Mouse (Mus musculus) adrenal gland, postnatal 25 days (tissue): ENCODE data around the gene Slc12a8. TPM values are rescaled to one million over a fixed set of nuclear protein-coding genes. Genes with fewer than 3 reads are reported as not detected.
A peak's percentile ranks its signal among the peaks of the same experiment; 100 is the strongest.

Source experiments
- DNase-seq: peaks from one replicate; pipeline ENCODE4 v3.0.0; 2021; ENCODE audit warnings: mixed read lengths
- total RNA-seq: library from RNA; stranded (reverse); gene quantifications from 2 replicates; pipeline ENCODE4 v1.2.3, GENCODE M21; 2021

Slc12a8 gene
- total RNA-seq, 1 experiment from 2014 or later = 0.70 TPM

- DNase-seq = no peak
Measured at GRCm38 (mm10) chr16:33612056-33612770, 95.1 kb downstream of the Slc12a8 start.

- no peak for DNase-seq
Measured at GRCm38 (mm10) chr16:33615986-33616385, 98.9 kb downstream of the Slc12a8 start.

GRCm38 (mm10) chr16:33621836-33622235 lies 104.7 kb downstream of the Slc12a8 start:
- DNase-seq = no peak

DNA sequence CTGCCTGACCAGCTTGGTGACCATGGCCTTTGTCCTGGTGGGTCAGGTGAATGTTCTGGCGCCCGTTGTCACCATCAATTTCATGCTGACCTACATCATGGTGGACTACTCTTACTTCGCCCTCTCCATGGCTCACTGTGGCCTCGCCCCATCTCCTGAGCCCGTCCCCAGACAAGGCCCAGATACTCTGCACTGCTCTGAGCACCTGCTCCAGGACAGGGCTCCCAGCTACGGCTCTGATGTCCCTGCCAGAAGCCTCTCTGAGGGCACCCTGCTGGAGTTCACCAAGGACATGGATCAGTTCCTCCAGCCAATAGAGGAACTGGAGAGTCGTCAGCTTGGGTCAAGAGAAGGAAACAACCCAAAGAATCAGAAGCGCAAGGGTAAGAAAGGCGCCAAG lies 107.5 kb downstream of the Slc12a8 start:
- DNase-seq = no peak

DNA sequence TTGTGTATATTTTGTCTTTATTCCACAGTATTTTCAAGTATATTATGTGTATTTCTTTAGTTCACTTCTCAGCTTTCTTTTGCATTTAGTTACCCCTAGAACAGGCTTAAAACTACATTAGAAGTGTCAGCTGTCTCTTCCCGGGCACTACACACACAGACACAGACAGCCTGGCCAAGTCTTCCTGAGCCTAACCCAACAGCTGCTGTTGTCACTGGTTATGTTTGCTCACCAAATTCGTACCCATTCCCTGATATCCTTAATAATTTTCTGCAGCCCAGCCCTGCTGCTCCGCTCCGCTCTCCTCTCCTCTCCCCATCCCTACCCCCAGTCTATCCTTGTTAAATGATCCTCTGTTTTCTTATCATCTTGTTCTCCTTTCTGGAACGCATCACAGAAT lies 112.4 kb downstream of the Slc12a8 start:
- DNase-seq = no peak

DNA sequence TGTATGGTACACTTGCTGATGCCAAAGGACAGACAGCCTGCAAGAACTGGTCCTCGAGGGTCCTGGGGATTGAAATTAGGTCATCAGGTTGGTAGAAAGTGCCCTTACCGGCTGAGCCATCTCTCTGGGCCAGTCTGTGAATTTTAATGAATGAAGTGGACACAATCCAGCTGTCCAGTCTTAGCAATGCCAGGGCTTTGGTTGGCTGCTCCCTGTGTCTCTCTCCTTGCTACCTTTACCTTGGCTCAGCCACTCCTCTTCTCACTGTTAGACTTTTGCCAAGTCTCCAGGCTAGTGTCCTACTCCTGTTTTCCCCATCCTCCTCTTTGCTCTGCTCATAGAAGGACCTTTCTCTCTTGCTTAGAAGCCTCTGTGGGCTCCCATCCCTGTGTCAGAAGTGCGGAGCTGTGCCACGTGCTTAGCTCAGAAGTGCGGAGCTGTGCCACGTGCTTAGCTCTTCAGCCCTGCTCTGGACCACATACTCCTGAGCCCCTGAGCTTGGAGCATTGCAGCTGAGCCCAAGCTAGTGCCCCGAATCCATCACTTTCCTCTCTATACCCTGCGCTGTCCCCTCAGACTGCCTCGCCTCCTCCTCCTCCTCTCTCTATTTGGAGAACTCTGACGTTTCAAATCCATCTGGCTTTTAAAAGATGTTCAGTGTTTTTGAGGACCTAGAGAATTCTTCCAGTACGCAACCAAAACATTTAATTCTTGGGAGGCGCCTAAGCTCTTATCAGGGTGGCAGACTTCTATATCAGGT lies 118.9 kb downstream of the Slc12a8 start:
- no peak for DNase-seq

DNA sequence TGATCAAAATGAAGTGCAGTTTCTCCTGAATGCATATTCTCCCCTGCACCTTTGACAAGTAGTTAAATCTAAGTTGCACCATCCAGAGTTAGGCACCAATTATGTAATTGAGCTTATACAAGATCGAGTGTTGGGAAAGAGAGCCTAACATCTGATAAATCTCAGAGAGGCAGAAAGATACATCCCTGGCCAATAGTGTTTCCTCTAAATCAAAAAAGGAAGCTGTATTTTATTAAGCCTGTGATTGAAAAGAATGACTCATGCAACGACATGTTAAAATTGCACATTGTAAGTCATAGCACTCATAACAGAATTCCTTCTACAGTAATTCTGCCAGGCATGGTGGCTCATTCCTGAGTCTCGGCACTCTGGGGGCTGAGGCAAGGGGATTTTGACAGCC lies 124.7 kb downstream of the Slc12a8 start:
- no peak for DNase-seq

DNA sequence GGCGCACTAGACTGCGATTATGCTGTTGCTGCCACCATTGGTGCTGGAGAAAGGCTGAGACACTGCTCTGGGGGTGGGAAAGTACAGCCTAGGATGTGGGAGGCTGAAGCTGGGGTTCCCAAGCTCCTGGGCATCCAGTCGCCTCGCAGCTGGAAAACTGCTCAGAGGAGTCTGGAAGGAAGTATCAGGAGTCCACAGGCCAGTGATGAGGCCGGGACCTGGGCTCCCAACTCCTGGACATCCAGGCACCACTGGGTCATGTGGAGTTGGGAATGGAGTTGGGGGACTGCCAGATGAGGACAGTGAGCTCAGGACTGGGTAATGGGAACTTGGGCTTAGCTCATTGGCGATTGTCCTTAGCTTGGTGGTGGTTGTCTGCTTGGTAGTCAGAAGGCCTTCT lies 136.0 kb downstream of the Slc12a8 start:
- no peak for DNase-seq

GRCm38 (mm10) chr16:33655443-33655842 lies 138.3 kb downstream of the Slc12a8 start:
- DNase-seq = no peak

DNA sequence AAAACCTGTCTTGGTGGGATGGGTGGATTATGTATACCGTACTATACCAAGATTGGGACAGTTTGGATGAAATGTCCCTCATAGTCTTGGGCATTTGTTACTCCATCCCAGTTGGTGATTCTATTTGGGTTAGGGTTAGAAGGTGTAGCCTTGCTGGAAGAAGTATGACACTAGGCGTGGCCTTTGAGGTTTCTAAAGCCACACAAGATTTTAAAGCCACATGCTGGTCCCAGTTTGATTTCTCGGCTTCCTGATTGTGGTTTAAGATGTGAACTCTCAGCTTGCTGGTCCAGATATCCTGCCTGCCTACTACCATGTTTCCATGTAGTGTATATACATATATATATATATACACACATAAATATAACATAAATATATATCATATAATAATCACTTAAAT lies 140.1 kb downstream of the Slc12a8 start:
- DNase-seq = no peak

DNA sequence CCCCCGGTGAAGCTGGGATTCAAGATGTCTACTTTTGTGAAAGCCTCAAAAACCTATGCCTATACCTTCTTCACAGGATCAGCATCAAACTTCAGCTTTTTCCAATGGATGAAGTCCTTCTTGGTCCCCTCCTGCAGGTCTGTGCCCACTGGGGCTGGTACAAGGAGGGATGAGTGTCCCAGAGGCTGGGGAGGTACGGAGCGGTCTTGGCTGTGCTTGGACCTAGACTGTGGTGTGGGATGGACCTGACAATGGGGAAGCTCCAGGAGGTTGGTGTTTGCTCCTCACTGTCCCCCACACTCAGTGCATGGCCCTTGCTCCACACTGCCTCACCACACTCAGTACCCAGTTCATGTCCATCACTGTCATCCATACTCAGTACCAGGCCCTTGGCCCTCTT lies 141.0 kb downstream of the Slc12a8 start:
- DNase-seq = no peak

GRCm38 (mm10) chr16:33659521-33659920 lies 142.4 kb downstream of the Slc12a8 start:
- no peak for DNase-seq

DNA sequence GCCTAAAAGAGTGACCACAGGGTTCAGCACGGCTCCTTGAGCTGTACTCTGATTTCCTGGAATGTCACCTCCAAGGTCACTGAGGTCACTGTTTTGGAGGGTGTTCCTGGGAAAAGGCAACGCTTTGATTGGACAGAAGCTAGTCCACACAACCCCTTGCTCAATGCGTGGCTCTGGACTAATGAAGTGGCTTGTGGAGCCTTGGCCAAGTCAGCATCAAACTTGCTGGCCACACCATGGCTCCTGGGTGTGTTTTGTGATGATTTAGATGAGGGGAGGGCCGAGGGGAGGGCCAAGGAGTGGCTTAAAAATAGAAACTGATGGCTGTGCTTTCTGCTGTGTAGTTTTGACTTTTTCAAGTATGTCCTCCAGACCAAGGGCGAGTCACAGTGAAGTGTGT lies 143.0 kb downstream of the Slc12a8 start:
- DNase-seq = no peak

DNA sequence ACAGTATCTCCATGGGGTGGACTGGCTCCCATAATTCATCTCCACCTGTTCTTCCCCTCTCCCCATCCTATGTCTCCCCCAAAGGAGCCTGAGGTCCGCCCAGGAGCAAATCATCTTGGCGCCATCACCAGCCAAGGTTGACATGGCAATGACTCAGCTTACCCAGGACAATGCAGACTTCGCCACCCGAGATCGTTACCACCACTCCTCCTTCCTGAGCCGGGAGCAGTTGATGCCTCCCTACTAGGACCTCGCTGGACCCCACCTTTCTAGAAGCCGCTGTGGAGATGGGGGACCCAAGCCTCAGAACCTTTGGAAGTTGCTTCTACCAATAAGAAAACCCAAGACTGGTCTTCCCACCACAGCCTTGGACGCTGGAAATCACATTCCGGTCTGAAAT lies 145.7 kb downstream of the Slc12a8 start:
- no peak for DNase-seq

DNA sequence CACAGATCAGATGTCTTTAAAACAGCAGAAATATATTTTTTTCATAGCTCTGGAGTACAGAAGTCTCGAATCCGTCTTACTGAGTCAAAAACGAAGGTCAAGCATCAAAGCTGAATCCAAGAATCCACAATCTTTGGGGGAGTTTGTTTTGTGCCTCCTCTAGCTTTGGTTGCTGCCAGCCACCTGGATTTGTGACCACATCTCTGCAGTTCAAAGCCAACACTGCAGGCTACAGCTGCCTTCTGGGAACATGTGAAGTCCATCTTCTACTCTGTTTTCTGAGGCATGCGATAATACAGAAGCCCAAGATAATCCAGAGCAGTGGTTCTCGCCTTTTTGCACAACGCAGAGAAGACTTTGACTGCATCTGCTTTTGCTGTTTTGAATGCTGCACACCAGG lies 149.1 kb downstream of the Slc12a8 start:
- DNase-seq = no peak

DNA sequence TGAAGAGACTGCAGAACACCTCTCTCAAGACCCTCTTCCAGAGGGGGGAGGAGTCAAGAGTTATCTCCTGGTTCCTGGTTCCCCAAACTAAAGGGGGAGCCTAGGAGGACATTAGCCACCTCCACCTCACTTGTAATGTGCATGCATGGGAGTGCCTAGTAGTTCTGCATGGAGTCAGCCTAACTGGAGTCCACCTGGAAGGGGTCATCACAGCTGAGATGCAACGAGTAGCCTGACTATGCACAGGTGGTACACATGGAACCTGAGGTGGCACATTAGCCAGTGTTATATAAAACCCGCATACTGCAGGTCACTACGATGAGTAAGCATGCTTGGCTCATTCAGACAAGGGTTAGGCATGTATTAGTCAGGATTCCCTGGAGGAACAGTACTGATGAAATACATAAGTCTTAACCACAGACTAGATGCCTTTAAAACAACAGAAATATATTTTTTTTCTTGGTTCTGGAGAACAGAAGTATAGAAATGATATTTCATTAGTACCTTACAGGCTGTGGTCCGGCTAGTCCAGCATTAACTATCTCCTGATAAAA lies 149.9 kb downstream of the Slc12a8 start:
- no peak for DNase-seq

- no peak for DNase-seq
Measured at GRCm38 (mm10) chr16:33668448-33668847, 151.3 kb downstream of the Slc12a8 start.

DNA sequence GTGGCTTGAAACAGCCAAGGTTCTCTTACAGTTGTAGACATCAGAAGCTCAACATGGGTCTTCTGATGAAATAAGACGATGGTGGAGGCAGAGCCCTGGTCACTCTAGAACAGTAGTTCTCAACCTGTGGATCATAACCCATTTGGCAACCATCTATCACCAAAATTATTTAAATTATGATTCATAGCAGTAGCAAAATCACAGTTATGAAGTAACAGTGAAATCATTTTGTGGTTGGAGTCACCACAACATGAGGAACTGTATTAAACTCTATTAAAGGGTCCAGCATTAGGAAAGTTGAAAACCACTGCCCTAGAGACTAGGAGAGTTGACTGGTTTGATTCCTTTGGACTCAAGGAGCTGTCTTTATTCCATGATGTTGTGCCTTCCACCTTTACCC lies 151.9 kb downstream of the Slc12a8 start:
- DNase-seq = no peak

- no peak for DNase-seq
Measured at GRCm38 (mm10) chr16:33670340-33670739, 153.2 kb downstream of the Slc12a8 start.

GRCm38 (mm10) chr16:33670933-33671332 lies 153.8 kb downstream of the Slc12a8 start:
- no peak for DNase-seq

DNA sequence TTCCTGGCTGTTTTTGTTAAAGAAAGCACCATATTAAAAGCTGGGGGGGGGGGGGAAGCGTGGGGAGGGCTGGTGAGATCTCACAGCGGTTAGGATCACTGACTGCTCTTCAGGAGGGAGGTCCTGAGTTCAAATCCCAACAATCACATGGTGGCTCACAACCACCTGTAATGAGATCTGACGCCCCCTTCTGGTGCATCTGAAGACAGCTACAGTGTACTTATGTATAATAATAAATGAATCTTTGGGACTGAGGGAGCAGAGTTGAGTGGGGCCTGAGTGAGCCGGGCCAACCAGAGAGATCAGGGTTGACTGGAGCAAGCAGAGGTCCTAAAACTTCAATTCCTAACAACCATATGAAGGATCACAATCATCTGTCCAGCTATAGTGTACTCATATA lies 155.1 kb downstream of the Slc12a8 start:
- DNase-seq = no peak

GRCm38 (mm10) chr16:33672643-33673042 lies 155.5 kb downstream of the Slc12a8 start:
- no peak for DNase-seq

DNA sequence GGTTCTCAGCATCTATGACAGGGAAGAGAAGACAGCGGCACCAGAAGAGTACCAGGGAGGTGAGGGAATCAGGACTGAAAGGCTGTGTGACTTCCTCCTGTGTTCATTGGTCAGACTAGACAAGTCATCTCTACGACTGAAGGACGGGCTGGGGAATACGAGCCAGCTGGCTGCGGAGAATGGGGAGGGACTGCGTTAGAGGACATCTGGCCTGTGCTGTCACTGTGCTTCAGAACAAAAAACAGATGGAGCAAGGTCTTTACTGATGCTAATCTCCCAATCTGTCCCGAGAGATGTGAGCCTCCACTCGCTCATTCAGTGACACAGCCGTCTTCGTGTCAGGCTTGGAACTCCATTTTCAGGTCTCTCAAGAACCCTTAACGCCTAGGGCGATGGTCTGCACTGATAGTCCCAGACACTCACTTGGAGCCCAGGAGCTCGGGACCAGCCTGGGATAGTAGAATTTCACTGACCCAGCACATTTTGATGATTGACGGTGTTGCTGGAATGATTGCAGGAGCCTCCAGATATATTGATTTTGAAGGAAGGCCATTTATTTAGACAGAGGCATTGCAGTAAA lies 156.5 kb downstream of the Slc12a8 start:
- DNase-seq = peak; percentile 45
